ENCODE assay signal across 8 mouse cellular contexts in the genomic region with DNA sequence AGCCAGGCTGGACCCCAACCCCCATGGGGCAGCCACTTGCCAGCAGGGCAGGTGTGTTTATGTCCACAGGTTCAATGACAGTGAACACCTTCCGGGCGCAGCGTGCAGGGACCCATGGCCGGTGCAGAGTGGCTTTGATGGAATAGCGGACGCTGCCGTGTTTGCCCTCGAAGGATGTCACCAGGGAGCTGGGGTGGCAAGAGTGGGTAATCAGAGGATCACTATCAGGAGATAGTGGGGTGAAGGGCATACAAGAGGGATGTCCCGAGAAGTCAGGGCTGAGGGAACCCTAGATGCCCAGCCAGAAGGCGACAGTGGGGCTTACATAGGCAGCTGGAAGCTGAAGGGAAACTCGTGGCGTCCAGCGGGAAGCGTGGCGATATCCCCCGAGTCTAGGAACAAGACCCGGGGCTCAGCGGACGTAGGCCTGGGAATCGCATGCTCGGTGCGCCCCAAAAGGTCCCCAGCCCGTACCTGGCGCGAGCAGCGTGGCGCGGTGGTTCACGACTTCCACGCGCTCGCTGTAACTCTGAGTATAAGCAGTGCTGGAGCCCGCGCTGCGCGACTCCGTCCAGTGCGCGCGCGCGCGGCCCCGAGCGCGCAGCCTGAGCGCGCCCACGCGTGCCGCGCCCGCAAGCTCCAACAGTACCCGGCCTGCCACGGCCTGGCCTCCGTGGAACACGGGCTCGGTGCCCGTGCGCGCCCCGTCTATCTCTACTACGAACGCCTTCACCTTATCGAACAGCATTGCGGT. TPM values are rescaled to one million over a fixed set of nuclear protein-coding genes. Genes with fewer than 3 reads are reported as not detected.
DNase-seq lines count a peak whose midpoint lies in the region; ATAC-seq and TF ChIP-seq lines count a peak whose summit lies in the region.

No protein-coding gene starts in this region.

- H3K4me2 ChIP-seq in embryonic facial prominence, embryonic 14.5 days (ENCODE audit: low read depth, low read length): peak overlapping the region; percentile 83

- no peak for DNase-seq in heart, adult 2 months
- no peak for DNase-seq in heart, adult 8-10 months (ENCODE audit: low spot score)
- no peak for DNase-seq in embryonic facial prominence, embryonic 14.5 days (ENCODE audit: low spot score)
- no peak for DNase-seq in midbrain, embryonic 10.5 days (ENCODE audit: low spot score)
- DNase-seq in Muller cell, postnatal 12 days (ENCODE audit: inconsistent ontology term): no peak

- H3K79me2 ChIP-seq in heart, adult 2 months (replicated peaks; ENCODE audit: control insufficient read depth, insufficient read depth, low read length): no peaks in the 10 kb centered on the region

- H3K9ac ChIP-seq in heart, adult 2 months (ENCODE audit: low read depth, low read length): peak overlapping the region; percentile 82
- H3K9ac ChIP-seq in embryonic facial prominence, embryonic 14.5 days (ENCODE audit: low read depth, low read length): peak overlapping the region; percentile 82

- no peaks in the 10 kb centered on the region for H3K9me3 ChIP-seq in E14TG2a.4 (ENCODE audit: low read length)
- H3K9me3 ChIP-seq in embryonic facial prominence, embryonic 14.5 days (ENCODE audit: control insufficient read depth, low read length): no peaks in the 10 kb centered on the region
- no peaks in the 10 kb centered on the region for H3K9me3 ChIP-seq in midbrain, embryonic 10.5 days (replicated peaks)

- intact Hi-C loops in heart, adult 2 months (cut with DNase I): no loop called here

- TF ChIP-seq CTCF in heart, adult 2 months (IDR thresholded peaks at IDR 0.05): peak; percentile 31
- TF ChIP-seq CTCF in E14TG2a.4 (conservative IDR thresholded peaks at IDR 0.05; ENCODE audit: low read length): no peak

- peak overlapping the region; percentile 94 for H3K27ac ChIP-seq in heart, adult 2 months
- H3K27ac ChIP-seq in embryonic facial prominence, embryonic 14.5 days (replicated peaks; ENCODE audit: low read depth, low read length): peak overlapping the region; percentile 71
- H3K27ac ChIP-seq in midbrain, embryonic 10.5 days (replicated peaks): peak overlapping the region; percentile 93

- no peaks in the 10 kb centered on the region for H3K36me3 ChIP-seq in heart, adult 2 months (ENCODE audit: control insufficient read depth, insufficient read depth, low read length)
- H3K36me3 ChIP-seq in E14TG2a.4 (ENCODE audit: insufficient read depth, low read length): peaks cover 30% of the 10 kb centered on the region
- H3K36me3 ChIP-seq in embryonic facial prominence, embryonic 14.5 days (ENCODE audit: control insufficient read depth, insufficient read depth, low read length): 0 out of 2 replicates have a peak, but pooled peaks cover 12% of the 10 kb centered on the region
- H3K36me3 ChIP-seq in midbrain, embryonic 10.5 days: peaks cover 22% of the 10 kb centered on the region

- TF ChIP-seq POLR2A in heart, adult 2 months (IDR thresholded peaks at IDR 0.05; ENCODE audit: insufficient read depth, low read depth, low read length): no peak; the same call in 1 of the 2 replicates

- peak; percentile 24 for ATAC-seq in embryonic facial prominence, embryonic 14.5 days (ENCODE audit: low read depth)
- peak; percentile 15 for ATAC-seq in inflammation-experienced regulatory T-cells, adult 6 months
- ATAC-seq in megakaryocyte progenitor cell, adult 5-6 weeks (replicated peaks; ENCODE audit: poor library complexity): no peak

- no peaks in the 10 kb centered on the region for H3K27me3 ChIP-seq in heart, adult 2 months (ENCODE audit: control insufficient read depth, insufficient read depth, low read length)
- H3K27me3 ChIP-seq in E14TG2a.4 (ENCODE audit: insufficient read depth, low read length): peaks cover 7% of the 10 kb centered on the region; the same call in 1 of the 2 replicates
- H3K27me3 ChIP-seq in embryonic facial prominence, embryonic 14.5 days (replicated peaks; ENCODE audit: control insufficient read depth, insufficient read depth, low read length): no peaks in the 10 kb centered on the region
- H3K27me3 ChIP-seq in midbrain, embryonic 10.5 days (ENCODE audit: low read depth, poor library complexity, severe bottlenecking): peaks cover 4% of the 10 kb centered on the region; the same call in 1 of the 2 replicates

- 2% methylated on average over 66 of the region's 66 CpGs for WGBS in heart, adult 2 months
- 5% methylated on average over 23 of the region's 66 CpGs for WGBS in embryonic facial prominence, embryonic 14.5 days
- WGBS in midbrain, embryonic 10.5 days: 4% methylated on average over 66 of the region's 66 CpGs

- H3K4me3 ChIP-seq in heart, adult 2 months: peak overlapping the region; percentile 53
- peak overlapping the region; percentile 88 for H3K4me3 ChIP-seq in E14TG2a.4 (replicated peaks; ENCODE audit: low read length)
- H3K4me3 ChIP-seq in embryonic facial prominence, embryonic 14.5 days (ENCODE audit: low read depth, low read length): peak overlapping the region; percentile 64
- peak overlapping the region; percentile 77 for H3K4me3 ChIP-seq in midbrain, embryonic 10.5 days

- H3K4me1 ChIP-seq in heart, adult 2 months (ENCODE audit: control insufficient read depth, insufficient read depth, low read length): peaks cover 1% of the 10 kb centered on the region
- peaks cover 74% of the 10 kb centered on the region for H3K4me1 ChIP-seq in E14TG2a.4 (replicated peaks; ENCODE audit: low read depth, low read length)
- H3K4me1 ChIP-seq in embryonic facial prominence, embryonic 14.5 days (ENCODE audit: control insufficient read depth, insufficient read depth, low read length): no peaks in the 10 kb centered on the region
- H3K4me1 ChIP-seq in midbrain, embryonic 10.5 days: peaks cover 35% of the 10 kb centered on the region

- TF ChIP-seq EP300 in heart, adult 2 months (IDR thresholded peaks at IDR 0.05; ENCODE audit: insufficient read depth, low read depth, low read length): no peak

RNA-seq across cellular contexts. Expression of gene Arrdc2, which starts 0.7 kb away (rescaled TPM):
- total RNA-seq in heart, adult 2 months (2021): 10 to 100 TPM in 1 of 2 experiments, 1 to 10 TPM in 1; 8.9 to 18.6 TPM
- 15.2 and 36.2 TPM in 2 replicates for polyA plus RNA-seq in heart, adult 2 months (2012; rRNA removed)
- total RNA-seq in heart, adult 8-10 months (2022): 10 to 100 TPM in 3 of 4 experiments, 1 to 10 TPM in 1; 7.9 to 23.0 (median 13.6) TPM
- polyA plus RNA-seq in embryonic facial prominence, embryonic 14.5 days (2014; fragmentation: Nextera tagmentation; extraction: Ambion mirVana): 5.4 and 5.8 TPM in 2 replicates
- 1 to 10 TPM; 1.9 to 7.8 (median 3.7) TPM for polyA plus RNA-seq in inflammation-experienced regulatory T-cells, adult 6 months (2017; shearing (Covaris generic))
- polyA plus RNA-seq in midbrain, embryonic 10.5 days (2016; fragmentation: Nextera tagmentation; extraction: Ambion mirVana): 5.2 and 7.3 TPM in 2 replicates
- 6.0 and 8.6 TPM in 2 replicates for total RNA-seq in megakaryocyte progenitor cell, adult 5-6 weeks (2015)
- 4.8 and 8.8 TPM in 2 replicates for total RNA-seq in megakaryocyte progenitor cell, adult 5-6 weeks (2017)

RNA-seq across cellular contexts. Expression of gene Kcnn1, which starts 24.2 kb away (rescaled TPM):
- total RNA-seq in heart, adult 2 months (2021): 10 to 100 TPM; 12.6 to 14.7 TPM
- polyA plus RNA-seq in heart, adult 2 months (2012; rRNA removed): 21.5 and 29.0 TPM in 2 replicates
- total RNA-seq in heart, adult 8-10 months (2022): 10 to 100 TPM; 12.5 to 14.4 (median 13.2) TPM
- polyA plus RNA-seq in embryonic facial prominence, embryonic 14.5 days (2014; fragmentation: Nextera tagmentation; extraction: Ambion mirVana): 2.9 and 3.4 TPM in 2 replicates
- polyA plus RNA-seq in inflammation-experienced regulatory T-cells, adult 6 months (2017; shearing (Covaris generic)): not detected
- 9.1 and 13.4 TPM in 2 replicates for polyA plus RNA-seq in midbrain, embryonic 10.5 days (2016; fragmentation: Nextera tagmentation; extraction: Ambion mirVana)
- 0.12 and 0.42 TPM in 2 replicates for total RNA-seq in megakaryocyte progenitor cell, adult 5-6 weeks (2015)
- total RNA-seq in megakaryocyte progenitor cell, adult 5-6 weeks (2017): 0.84 and 0.92 TPM in 2 replicates

RNA-seq across cellular contexts. Expression of gene Il12rb1, which starts 30.6 kb away (rescaled TPM):
- not detected for total RNA-seq in heart, adult 2 months (2021)
- polyA plus RNA-seq in heart, adult 2 months (2012; rRNA removed): 0.15 and 0.16 TPM in 2 replicates
- total RNA-seq in heart, adult 8-10 months (2022): under 1 TPM in 2 of 4 experiments, not detected in 2; 0.16 to 0.49 TPM
- polyA plus RNA-seq in embryonic facial prominence, embryonic 14.5 days (2014; fragmentation: Nextera tagmentation; extraction: Ambion mirVana): 0.07 and 0.19 TPM in 2 replicates
- 10 to 100 TPM; 13.8 to 38.5 (median 18.3) TPM for polyA plus RNA-seq in inflammation-experienced regulatory T-cells, adult 6 months (2017; shearing (Covaris generic))
- 0.05 and 0.11 TPM in 2 replicates for polyA plus RNA-seq in midbrain, embryonic 10.5 days (2016; fragmentation: Nextera tagmentation; extraction: Ambion mirVana)
- total RNA-seq in megakaryocyte progenitor cell, adult 5-6 weeks (2015): 0.07 and 0.64 TPM in 2 replicates
- total RNA-seq in megakaryocyte progenitor cell, adult 5-6 weeks (2017): 1.0 and 1.7 TPM in 2 replicates

RNA-seq across cellular contexts. Expression of gene Mast3, which starts 34.0 kb away (rescaled TPM):
- 1 to 10 TPM; 6.0 to 7.4 TPM for total RNA-seq in heart, adult 2 months (2021)
- polyA plus RNA-seq in heart, adult 2 months (2012; rRNA removed): 12.7 and 13.9 TPM in 2 replicates
- 1 to 10 TPM; 6.5 to 8.4 (median 7.1) TPM for total RNA-seq in heart, adult 8-10 months (2022)
- polyA plus RNA-seq in embryonic facial prominence, embryonic 14.5 days (2014; fragmentation: Nextera tagmentation; extraction: Ambion mirVana): 13.5 and 14.9 TPM in 2 replicates
- polyA plus RNA-seq in inflammation-experienced regulatory T-cells, adult 6 months (2017; shearing (Covaris generic)): 10 to 100 TPM; 14.8 to 20.5 (median 18.4) TPM
- polyA plus RNA-seq in midbrain, embryonic 10.5 days (2016; fragmentation: Nextera tagmentation; extraction: Ambion mirVana): 9.8 and 12.1 TPM in 2 replicates
- total RNA-seq in megakaryocyte progenitor cell, adult 5-6 weeks (2015): 48.7 and 50.0 TPM in 2 replicates
- 13.9 and 16.7 TPM in 2 replicates for total RNA-seq in megakaryocyte progenitor cell, adult 5-6 weeks (2017)

RNA-seq across cellular contexts. Expression of gene Ccdc124, which starts 34.9 kb away (rescaled TPM):
- 10 to 100 TPM; 44.6 to 49.1 TPM for total RNA-seq in heart, adult 2 months (2021)
- polyA plus RNA-seq in heart, adult 2 months (2012; rRNA removed): 26.8 and 40.7 TPM in 2 replicates
- 10 to 100 TPM; 37.9 to 47.4 (median 45.7) TPM for total RNA-seq in heart, adult 8-10 months (2022)
- polyA plus RNA-seq in embryonic facial prominence, embryonic 14.5 days (2014; fragmentation: Nextera tagmentation; extraction: Ambion mirVana): 87.1 and 91.3 TPM in 2 replicates
- 100 to 1,000 TPM in 1 of 3 experiments, 10 to 100 TPM in 2; 54.2 to 120 (median 63.1) TPM for polyA plus RNA-seq in inflammation-experienced regulatory T-cells, adult 6 months (2017; shearing (Covaris generic))
- polyA plus RNA-seq in midbrain, embryonic 10.5 days (2016; fragmentation: Nextera tagmentation; extraction: Ambion mirVana): 180 and 183 TPM in 2 replicates
- 27.6 and 37.2 TPM in 2 replicates for total RNA-seq in megakaryocyte progenitor cell, adult 5-6 weeks (2015)
- total RNA-seq in megakaryocyte progenitor cell, adult 5-6 weeks (2017): 33.9 and 37.1 TPM in 2 replicates

Comparison
In these comparisons a context has a peak if more than half of its experiments do, and no peak if none do; other contexts are left out.
1. RNA of gene Il12rb1, which starts 30.6 kb away (polyA plus RNA-seq): 13.8 to 38.5 TPM in inflammation-experienced regulatory T-cells, adult 6 months; 0.07 to 0.19 TPM in embryonic facial prominence, embryonic 14.5 days, 0.15 to 0.16 TPM in heart, adult 2 months and 0.05 to 0.11 TPM in midbrain, embryonic 10.5 days; every median in the first group is over 10 times any median in the second.
2. Peak in every context shown above with its lines, with median percentiles within 50 percentile points of each other: H3K27ac ChIP-seq and H3K4me3 ChIP-seq.